Mouse (Mus musculus) layer of hippocampus, adult 6 months (tissue): ENCODE measurements around the gene Olfr839-ps1. TPM values are rescaled to one million over a fixed set of nuclear protein-coding genes. Genes with fewer than 3 reads are reported as not detected.

Experiments used
- long read RNA-seq, 2 experiments: library from polyadenylated mRNA; unstranded; transcript quantifications; one replicate each; pipeline ENCODE4 v2.0.0; 2019 to 2020
- polyA plus RNA-seq: library from polyadenylated mRNA; unstranded; fragments of <200 nt; fragmentation: Nextera tagmentation; gene quantifications from 2 replicates; pipeline ENCODE4 v1.2.3, GENCODE M21; 2021

Olfr839-ps1 gene
- not detected in 2 replicates for polyA plus RNA-seq
- long read RNA-seq, experiment 1, result 0 reads
- long read RNA-seq, experiment 2, result 0 reads

DNA sequence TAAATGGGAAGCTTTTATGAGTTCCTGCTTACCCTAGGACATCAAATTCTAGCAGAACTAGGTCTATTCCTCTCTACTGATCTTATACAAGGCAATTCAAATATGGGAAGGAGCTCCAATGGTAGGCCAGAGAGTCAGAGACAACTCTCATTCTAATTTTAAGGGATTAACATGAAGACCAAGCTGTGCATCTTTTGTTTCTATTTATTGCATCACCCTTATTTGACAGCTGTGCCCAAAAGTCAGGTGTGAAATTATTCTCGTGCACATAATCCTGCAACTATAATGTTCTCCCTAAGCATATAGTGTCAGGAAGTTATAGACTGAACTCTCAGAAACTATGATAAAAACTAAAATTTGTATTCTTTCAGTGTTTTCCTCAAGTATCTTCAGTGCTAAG, at the start of gene Olfr839-ps1:
Olfr839-ps1 (minus strand) TSS at position 101 of the 400 bp plus-strand sequence.

DNA sequence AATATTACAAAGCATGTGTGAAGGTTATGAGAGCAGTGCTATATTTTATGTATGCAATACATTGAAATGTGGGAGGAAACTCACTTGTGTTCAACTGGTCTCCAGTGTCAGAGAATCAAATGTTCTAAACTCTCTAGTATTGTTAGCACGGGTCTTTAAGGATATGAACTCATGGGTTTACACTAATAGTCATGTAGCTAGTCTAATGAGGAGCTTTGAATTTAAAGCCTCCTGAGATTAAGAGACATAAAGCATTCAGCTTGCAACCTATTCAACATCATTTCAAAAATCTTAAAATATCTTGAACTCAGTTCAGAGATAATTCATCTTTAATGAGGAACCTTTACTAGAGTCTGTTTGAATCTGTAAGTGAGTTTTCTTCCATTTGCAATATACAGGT, 41.1 kb downstream of the Olfr839-ps1 start, which contains the start of gene Olfr837:
Olfr837 (plus strand) TSS at position 301 of the 400 bp plus-strand sequence.

DNA sequence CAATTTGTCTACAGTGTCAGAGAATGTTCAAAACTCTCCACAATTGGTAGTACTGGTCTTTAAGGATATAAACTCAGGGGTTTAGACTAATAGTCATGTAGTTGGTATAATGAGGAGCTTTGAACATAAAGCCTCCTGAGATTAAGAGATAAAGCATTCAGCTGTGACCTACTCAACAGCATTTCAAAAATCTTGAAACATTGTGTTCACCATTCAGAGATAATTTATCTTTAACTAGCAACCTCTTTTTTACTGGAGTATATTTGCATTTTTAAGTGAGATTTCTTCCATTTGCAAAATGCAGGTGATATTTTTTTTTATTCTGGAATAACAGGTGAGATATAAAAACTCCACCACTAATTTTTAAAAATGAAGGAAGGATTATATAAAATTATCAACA, 57.0 kb downstream of the Olfr839-ps1 start, which contains the start of gene Olfr836:
Olfr836 (plus strand) TSS at position 301 of the 400 bp plus-strand sequence.

Other genes starting within 250 kb of the Olfr839-ps1 start
- gene Olfr832, start 240.2 kb downstream of the Olfr839-ps1 start, polyA plus RNA-seq, result not detected in 2 replicates
- gene Olfr834, start 189.3 kb downstream of the Olfr839-ps1 start, polyA plus RNA-seq, result not detected in 2 replicates
- not detected in 2 replicates for gene Olfr835, start 144.6 kb downstream of the Olfr839-ps1 start, polyA plus RNA-seq
- gene Olfr836, start 56.9 kb downstream of the Olfr839-ps1 start, polyA plus RNA-seq, result not detected in 2 replicates
- gene Olfr837, start 41.0 kb downstream of the Olfr839-ps1 start, polyA plus RNA-seq, result not detected in 2 replicates
- gene Olfr843, start 74.7 kb upstream of the Olfr839-ps1 start, polyA plus RNA-seq, result not detected in 2 replicates
- not detected in 2 replicates for gene Olfr844, start 139.0 kb upstream of the Olfr839-ps1 start, polyA plus RNA-seq
- not detected in 2 replicates for gene Olfr845, start 159.1 kb upstream of the Olfr839-ps1 start, polyA plus RNA-seq
- not detected in 2 replicates for gene Olfr846, start 186.7 kb upstream of the Olfr839-ps1 start, polyA plus RNA-seq
- gene Olfr847, start 201.4 kb upstream of the Olfr839-ps1 start, polyA plus RNA-seq, result not detected in 2 replicates